In the genomic region with DNA sequence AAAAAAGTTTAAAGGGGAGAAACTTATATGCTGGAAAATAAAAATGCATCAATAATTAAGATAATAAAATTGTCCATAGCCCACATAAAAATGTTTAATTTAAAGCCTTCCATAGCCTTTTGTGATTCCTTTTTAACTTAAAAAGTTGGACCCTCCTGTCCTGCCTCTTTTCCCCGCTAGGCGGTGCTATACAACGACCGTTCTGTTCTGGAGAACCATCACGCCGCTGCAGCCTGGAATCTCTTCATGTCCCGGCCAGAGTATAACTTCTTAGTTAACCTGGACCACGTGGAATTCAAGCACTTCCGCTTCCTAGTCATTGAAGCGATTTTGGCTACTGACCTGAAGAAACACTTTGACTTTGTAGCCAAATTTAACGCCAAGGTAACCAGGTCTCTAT, we compare ENCODE assay signal across 8 mouse cellular contexts. TPM values are rescaled to one million over a fixed set of nuclear protein-coding genes. Genes with fewer than 3 reads are reported as not detected.
DNase-seq lines count a peak whose midpoint lies in the region; ATAC-seq and TF ChIP-seq lines count a peak whose summit lies in the region.

No protein-coding gene starts in this region.

- H3K36me3 ChIP-seq in thymus, adult 2 months (ENCODE audit: control insufficient read depth, insufficient read depth, low read length): no peaks in the 10 kb centered on the region
- no peaks in the 10 kb centered on the region for H3K36me3 ChIP-seq in embryonic facial prominence, embryonic 11.5 days (replicated peaks; ENCODE audit: control insufficient read depth, insufficient read depth, low read depth, low read length)

- H3K4me3 ChIP-seq in thymus, adult 2 months (ENCODE audit: control insufficient read depth, insufficient read depth, low read length): no peak overlapping the region
- no peak overlapping the region for H3K4me3 ChIP-seq in embryonic facial prominence, embryonic 11.5 days (ENCODE audit: low read depth, low read length)

- H3K9ac ChIP-seq in embryonic facial prominence, embryonic 11.5 days (replicated peaks; ENCODE audit: low read length): no peak overlapping the region

- no peak for TF ChIP-seq CTCF in thymus, adult 2 months (IDR thresholded peaks at IDR 0.05; ENCODE audit: borderline replicate concordance, control insufficient read depth, extremely low read depth, insufficient read depth, low read length, poor library complexity)

- H3K27ac ChIP-seq in thymus, adult 2 months (ENCODE audit: control insufficient read depth, insufficient read depth, low read length): no peak overlapping the region
- H3K27ac ChIP-seq in embryonic facial prominence, embryonic 11.5 days (replicated peaks; ENCODE audit: low read depth, low read length): no peak overlapping the region

- H3K4me1 ChIP-seq in thymus, adult 2 months (replicated peaks; ENCODE audit: control insufficient read depth, insufficient read depth, low read length): no peaks in the 10 kb centered on the region
- H3K4me1 ChIP-seq in embryonic facial prominence, embryonic 11.5 days (ENCODE audit: control insufficient read depth, insufficient read depth, low read length): no peaks in the 10 kb centered on the region

- no peak for TF ChIP-seq POLR2A in thymus, adult 2 months (IDR thresholded peaks at IDR 0.05; ENCODE audit: control insufficient read depth, extremely low read depth, insufficient read depth, low read length, poor library complexity)

- WGBS in thymus, adult 2 months: 25% methylated on average over 11 of the region's 11 CpGs
- WGBS in embryonic facial prominence, embryonic 11.5 days: 13% methylated on average over 11 of the region's 11 CpGs

- ATAC-seq in embryonic facial prominence, embryonic 11.5 days (replicated peaks; ENCODE audit: insufficient number of reproducible peaks, low FRiP score, low TSS enrichment, low read depth): no peak

- peak; percentile 34 to 41 for DNase-seq in cerebellum, adult 18-20 months
- DNase-seq in cerebellum, adult 11-12 months: no peak
- peak; percentile 22 for DNase-seq in thymus, postnatal 0 days (ENCODE audit: low spot score)
- DNase-seq in thymus, adult 2 months: no peak
- DNase-seq in embryonic facial prominence, embryonic 11.5 days (ENCODE audit: low spot score): peak; percentile 90
- DNase-seq in kidney, adult 9 months: peak; percentile 59
- DNase-seq in lung, postnatal 10 days: peak; percentile 76
- peak; percentile 6 for DNase-seq in thymus, postnatal 25 days

- no peaks in the 10 kb centered on the region for H3K9me3 ChIP-seq in embryonic facial prominence, embryonic 11.5 days (replicated peaks; ENCODE audit: control insufficient read depth, low read length)

- H3K27me3 ChIP-seq in thymus, adult 2 months (ENCODE audit: control insufficient read depth, insufficient read depth, low read length): no peaks in the 10 kb centered on the region
- H3K27me3 ChIP-seq in embryonic facial prominence, embryonic 11.5 days (ENCODE audit: control insufficient read depth, insufficient read depth, low read length): no peaks in the 10 kb centered on the region

- no peak overlapping the region for H3K4me2 ChIP-seq in embryonic facial prominence, embryonic 11.5 days (ENCODE audit: low read depth, low read length)

RNA-seq across cellular contexts. Expression of gene Slco1c1, which starts 35.5 kb away (rescaled TPM):
- 0.04 TPM in 1 of 2 replicates, not detected in the other for polyA plus RNA-seq in thymus, postnatal 0 days (2015; fragmentation: Nextera tagmentation; extraction: Ambion mirVana)
- 0.04 TPM in 1 of 2 replicates, not detected in the other for polyA plus RNA-seq in thymus, adult 2 months (2012; rRNA removed)
- polyA plus RNA-seq in embryonic facial prominence, embryonic 11.5 days (2014; fragmentation: Nextera tagmentation; extraction: Ambion mirVana): 0.15 TPM in 1 of 2 replicates, not detected in the other

Comparison
In these comparisons a context has a peak if more than half of its experiments do, and no peak if none do; other contexts are left out.
1. DNase-seq: peak in cerebellum, adult 18-20 months (2 of 2), thymus, postnatal 0 days (single experiment), embryonic facial prominence, embryonic 11.5 days (single experiment), kidney, adult 9 months (single experiment), lung, postnatal 10 days (single experiment) and thymus, postnatal 25 days (single experiment); none in cerebellum, adult 11-12 months (single experiment) and thymus, adult 2 months (single experiment).